Mouse (Mus musculus) heart, embryonic 13.5 days (tissue): ENCODE measurements around the gene Fbf1. TPM values are rescaled to one million over a fixed set of nuclear protein-coding genes. Genes with fewer than 3 reads are reported as not detected.

Experiments
- ATAC-seq: fragments of 200-750 bp; cut with Nextera tagmentation; 2 replicates; pipeline ENCODE4 v1.8.0; 2017; ENCODE audit warnings: moderate TSS enrichment; ENCODE audit not compliant: insufficient number of reproducible peaks, low FRiP score, low TSS enrichment; ENCODE audit errors: extremely low read depth
- H3K27ac ChIP-seq: fragments of 300-500 bp; sonication (generic); replicated peaks from 2 replicates; pipeline ENCODE4 v1.5.1; 2015; ENCODE audit warnings: moderate library complexity, mild to moderate bottlenecking, inconsistent platforms
- H3K27me3 ChIP-seq: fragments of 300-500 bp; sonication (generic); replicated peaks from 2 replicates; pipeline ENCODE4 v1.6.1; 2015; ENCODE audit warnings: mild to moderate bottlenecking, inconsistent platforms
- H3K36me3 ChIP-seq: fragments of 300-500 bp; sonication (generic); 2 replicates; pipeline ENCODE4 v1.6.1; 2015; ENCODE audit warnings: mild to moderate bottlenecking, inconsistent platforms
- H3K4me1 ChIP-seq: fragments of 300-500 bp; sonication (generic); 2 replicates; pipeline ENCODE4 v1.6.1; 2015; ENCODE audit warnings: inconsistent platforms
- H3K4me2 ChIP-seq: fragments of 300-500 bp; sonication (generic); 2 replicates; pipeline ENCODE4 v1.6.1; 2015; ENCODE audit warnings: inconsistent platforms, mild to moderate bottlenecking, moderate library complexity
- H3K4me3 ChIP-seq: fragments of 300-500 bp; sonication (generic); 2 replicates; pipeline ENCODE4 v1.5.1; 2015; ENCODE audit warnings: moderate library complexity, mild to moderate bottlenecking, inconsistent platforms
- H3K9ac ChIP-seq: fragments of 300-500 bp; sonication (generic); 2 replicates; pipeline ENCODE4 v1.6.1; 2015; ENCODE audit warnings: inconsistent platforms, mild to moderate bottlenecking, moderate library complexity
- H3K9me3 ChIP-seq: fragments of 300-500 bp; sonication (generic); 2 replicates; pipeline ENCODE4 v1.6.1; 2016; ENCODE audit warnings: inconsistent platforms
- WGBS: fragments of 180-500 bp; shearing (Covaris S2); methylation state at CpG from one replicate; pipeline ENCODE4 v1.1.7; 2015; ENCODE audit warnings: mixed read lengths; 5-methylcytosine and 5-hydroxymethylcytosine counted together
- polyA plus RNA-seq: library from polyadenylated mRNA; unstranded; fragments of >200 nt; fragmentation: Nextera tagmentation; extraction: Ambion mirVana; gene quantifications from 2 replicates; pipeline ENCODE4 v1.2.1, GENCODE M21; 2015

Fbf1 gene
- polyA plus RNA-seq, 1 experiment from 2014 or later: 24.4 TPM

DNA sequence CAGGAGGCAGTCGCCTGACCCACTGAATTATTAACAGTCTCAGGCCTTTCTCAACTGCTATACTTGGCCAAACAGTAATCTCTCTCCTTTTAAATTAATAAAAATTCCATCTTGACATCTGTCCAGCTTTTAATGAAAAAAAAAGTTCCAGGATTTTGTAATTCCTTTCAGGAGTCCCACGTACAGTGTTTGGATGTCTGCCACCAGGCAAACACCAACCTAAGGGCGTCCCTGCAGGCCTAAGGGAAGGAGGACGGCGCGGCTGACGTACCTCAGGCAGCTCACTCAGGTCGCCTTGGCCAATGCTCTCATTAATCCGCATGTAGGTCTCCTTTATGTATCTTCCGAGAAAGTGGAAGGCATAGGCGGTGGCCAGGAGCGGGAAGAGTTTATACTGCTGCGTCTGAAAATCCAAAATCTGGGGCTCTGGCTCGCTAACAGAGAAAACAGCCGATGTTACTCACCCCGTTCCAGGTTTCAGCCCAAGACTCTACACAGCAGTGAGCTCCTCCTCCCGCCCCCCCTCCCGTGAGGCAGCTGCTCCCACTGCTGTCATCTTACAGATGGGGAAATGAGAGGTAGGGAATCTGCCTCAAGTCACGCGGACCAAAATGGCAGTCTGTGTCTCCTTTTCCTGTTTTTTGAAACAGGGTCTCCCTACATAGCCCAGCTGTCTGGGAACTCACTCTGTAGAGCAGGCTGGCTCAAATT is 10.6 kb upstream of the Fbf1 start:
- Histone ChIP-seq H3K27ac (no peak overlapping the region), H3K4me3 (no peak overlapping the region), H3K4me2 (no peak overlapping the region), H3K36me3 (peaks cover 94% of the 10 kb centered on the region), H3K4me1 (no peaks in the 10 kb centered on the region), H3K9me3 (no peaks in the 10 kb centered on the region), H3K9ac (no peak overlapping the region), H3K27me3 (no peaks in the 10 kb centered on the region)
- no peak for ATAC-seq
- WGBS: 85% methylated on average over 20 of the region's 20 CpGs

DNA sequence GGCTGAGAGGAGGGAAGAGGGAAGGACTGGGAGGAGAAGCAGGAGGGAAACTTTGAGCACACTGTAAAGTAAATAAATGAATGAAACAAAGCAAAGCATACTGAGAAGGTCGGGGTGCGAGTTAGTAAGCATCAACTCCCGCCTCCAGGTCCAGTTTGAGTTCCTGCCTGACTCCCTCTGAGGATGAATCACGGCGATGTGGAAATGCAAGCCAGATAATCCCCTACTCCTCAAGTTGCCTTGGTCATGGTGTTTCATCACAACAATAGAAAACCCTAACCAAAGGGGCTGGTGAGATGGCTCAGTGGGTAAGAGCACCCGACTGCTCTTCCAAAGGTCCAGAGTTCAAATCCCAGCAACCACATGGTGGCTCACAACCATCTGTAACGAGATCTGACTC is 8.0 kb upstream of the Fbf1 start:
- no peaks in the 10 kb centered on the region for H3K4me1 ChIP-seq
- H3K27ac ChIP-seq: no peak overlapping the region
- H3K36me3 ChIP-seq: peaks cover 95% of the 10 kb centered on the region
- no peak for ATAC-seq
- H3K4me3 ChIP-seq: no peak overlapping the region
- H3K9me3 ChIP-seq: no peaks in the 10 kb centered on the region
- 79% methylated on average over 7 of the region's 7 CpGs for WGBS
- no peaks in the 10 kb centered on the region for H3K27me3 ChIP-seq
- no peak overlapping the region for H3K4me2 ChIP-seq
- H3K9ac ChIP-seq: no peak overlapping the region

DNA sequence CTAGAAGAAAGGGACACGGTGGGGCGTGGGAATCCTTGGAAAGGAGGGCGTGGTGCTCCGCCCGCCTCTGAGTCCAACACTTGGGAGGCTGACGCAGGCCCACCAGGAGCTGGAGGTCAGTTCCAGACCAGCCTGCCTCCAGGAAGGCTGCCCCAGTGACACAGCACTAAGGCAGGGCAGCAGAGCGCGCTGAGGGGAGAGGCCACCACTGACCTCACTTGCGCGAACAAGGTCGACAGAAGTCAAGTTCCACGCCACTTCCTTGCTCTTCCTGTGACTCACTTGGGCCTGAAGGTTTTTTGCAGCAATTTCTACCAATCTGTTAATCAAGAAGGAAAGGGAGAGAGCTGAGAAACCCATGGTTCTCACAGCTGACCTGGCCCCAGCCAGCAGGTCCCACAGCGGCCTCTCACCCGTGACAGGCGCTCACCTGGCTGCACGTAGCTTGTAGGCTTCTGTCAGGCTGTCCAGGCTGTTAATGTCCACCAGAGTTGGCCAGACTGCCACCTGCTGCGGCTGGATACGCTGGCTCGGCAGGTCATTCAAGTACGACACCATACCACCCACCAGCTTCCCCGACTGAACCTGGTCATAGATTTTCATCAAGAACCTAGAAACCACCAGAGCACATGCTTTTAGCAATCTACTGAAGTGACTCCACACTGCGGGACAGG is 6.9 kb upstream of the Fbf1 start:
- ATAC-seq: no peak
- WGBS: 90% methylated on average over 22 of the region's 22 CpGs
- Histone ChIP-seq H3K36me3 (peaks cover 84% of the 10 kb centered on the region), H3K4me3 (no peak overlapping the region), H3K9ac (no peak overlapping the region), H3K27me3 (no peaks in the 10 kb centered on the region), H3K9me3 (no peaks in the 10 kb centered on the region), H3K4me2 (no peak overlapping the region), H3K4me1 (no peaks in the 10 kb centered on the region), H3K27ac (no peak overlapping the region)

- H3K9ac ChIP-seq: no peak overlapping the region
- H3K4me2 ChIP-seq: no peak overlapping the region
- H3K4me1 ChIP-seq: peaks cover 11% of the 10 kb centered on the region
- no peak overlapping the region for H3K27ac ChIP-seq
- 83% methylated on average over 2 of the region's 2 CpGs for WGBS
- H3K9me3 ChIP-seq: no peaks in the 10 kb centered on the region
- H3K36me3 ChIP-seq: peaks cover 60% of the 10 kb centered on the region
- ATAC-seq: no peak
- no peak overlapping the region for H3K4me3 ChIP-seq
- no peaks in the 10 kb centered on the region for H3K27me3 ChIP-seq
These were observed 4.0 kb upstream of the Fbf1 start for GRCm38 (mm10) chr11:116171959-116172358.

- Histone ChIP-seq H3K4me1 (peaks cover 20% of the 10 kb centered on the region), H3K9ac (no peak overlapping the region), H3K4me2 (no peak overlapping the region), H3K36me3 (peaks cover 49% of the 10 kb centered on the region), H3K27ac (no peak overlapping the region), H3K27me3 (no peaks in the 10 kb centered on the region), H3K9me3 (no peaks in the 10 kb centered on the region), H3K4me3 (no peak overlapping the region)
- no peak for ATAC-seq
- 76% methylated on average over 5 of the region's 5 CpGs for WGBS
These were observed 2.2 kb upstream of the Fbf1 start for GRCm38 (mm10) chr11:116170003-116170800.

DNA sequence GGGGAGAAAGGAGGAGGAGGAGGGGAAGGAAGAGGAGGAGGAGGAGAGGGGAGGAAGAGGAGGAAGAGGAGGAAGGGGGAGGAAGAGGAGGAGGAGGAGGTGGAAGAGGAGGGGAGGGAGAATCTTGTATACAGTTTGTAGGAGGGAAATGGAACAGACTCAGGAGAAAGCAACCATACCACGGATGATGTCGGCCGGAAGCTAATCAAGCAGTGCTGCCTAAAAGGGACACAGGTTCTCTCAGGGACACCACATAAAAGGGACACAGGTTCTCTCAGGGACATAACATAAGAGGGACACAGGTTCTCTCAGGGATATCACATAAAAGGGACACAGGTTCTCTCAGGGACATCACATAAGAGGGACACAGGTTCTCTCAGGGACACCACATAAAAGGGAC is 1.2 kb upstream of the Fbf1 start:
- Histone ChIP-seq H3K9ac (no peak overlapping the region), H3K4me1 (peaks cover 24% of the 10 kb centered on the region), H3K4me2 (no peak overlapping the region), H3K27me3 (no peaks in the 10 kb centered on the region), H3K36me3 (peaks cover 46% of the 10 kb centered on the region), H3K4me3 (no peak overlapping the region), H3K9me3 (no peaks in the 10 kb centered on the region), H3K27ac (no peak overlapping the region)
- 89% methylated on average over 3 of the region's 3 CpGs for WGBS
- ATAC-seq: no peak

DNA sequence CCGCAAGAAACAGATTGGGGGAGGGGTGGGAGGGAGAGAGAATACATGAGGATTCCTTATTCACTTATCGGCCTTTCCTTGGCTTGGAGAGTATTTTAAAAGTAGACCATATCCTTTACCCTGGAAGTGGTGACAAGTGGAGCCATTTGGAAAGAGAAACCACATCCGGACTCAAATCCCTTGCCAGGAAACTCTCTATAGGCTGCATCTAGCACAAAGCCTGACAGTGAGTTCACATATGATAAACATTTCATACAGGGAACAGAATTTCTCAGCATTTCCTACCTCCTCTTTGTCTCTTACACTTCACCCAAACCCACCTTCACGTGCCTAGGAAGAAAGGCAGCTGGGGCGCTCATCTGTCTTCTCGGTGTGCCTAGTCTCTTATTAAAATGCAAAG is 734 bp downstream of the Fbf1 start:
- Histone ChIP-seq H3K9me3 (no peaks in the 10 kb centered on the region), H3K9ac (peak overlapping the region; percentile 88), H3K36me3 (peaks cover 40% of the 10 kb centered on the region), H3K4me1 (peaks cover 24% of the 10 kb centered on the region), H3K4me3 (peak overlapping the region; percentile 70), H3K27me3 (no peaks in the 10 kb centered on the region), H3K27ac (peak overlapping the region; percentile 95), H3K4me2 (peak overlapping the region; percentile 73)
- 4% methylated on average over 6 of the region's 6 CpGs for WGBS
- ATAC-seq: no peak

DNA sequence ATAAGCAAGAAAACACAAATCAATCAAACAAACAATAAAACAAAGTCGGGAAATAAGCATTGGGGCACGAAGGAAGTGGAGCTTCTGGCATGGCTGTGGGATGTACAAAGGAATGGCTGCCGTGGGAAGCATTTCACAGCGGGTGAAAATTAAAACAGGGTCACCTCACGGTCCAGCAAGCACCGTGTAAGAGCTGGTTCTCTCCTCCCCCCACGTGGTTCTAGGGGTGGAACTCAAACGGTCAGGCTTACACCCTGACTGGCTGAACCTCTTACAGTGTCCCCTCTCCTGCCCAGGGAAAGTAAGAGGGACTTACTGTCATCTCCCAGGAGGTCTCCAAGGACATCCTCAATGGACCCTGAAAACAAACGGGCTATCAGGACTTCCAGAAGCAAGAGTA is 5.0 kb downstream of the Fbf1 start:
- WGBS: 64% methylated on average over 9 of the region's 9 CpGs
- H3K4me2 ChIP-seq: no peak overlapping the region
- no peak overlapping the region for H3K9ac ChIP-seq
- H3K27me3 ChIP-seq: no peaks in the 10 kb centered on the region
- no peak overlapping the region for H3K27ac ChIP-seq
- no peaks in the 10 kb centered on the region for H3K9me3 ChIP-seq
- peaks cover 17% of the 10 kb centered on the region for H3K4me1 ChIP-seq
- peaks cover 65% of the 10 kb centered on the region for H3K36me3 ChIP-seq
- H3K4me3 ChIP-seq: no peak overlapping the region
- ATAC-seq: no peak

DNA sequence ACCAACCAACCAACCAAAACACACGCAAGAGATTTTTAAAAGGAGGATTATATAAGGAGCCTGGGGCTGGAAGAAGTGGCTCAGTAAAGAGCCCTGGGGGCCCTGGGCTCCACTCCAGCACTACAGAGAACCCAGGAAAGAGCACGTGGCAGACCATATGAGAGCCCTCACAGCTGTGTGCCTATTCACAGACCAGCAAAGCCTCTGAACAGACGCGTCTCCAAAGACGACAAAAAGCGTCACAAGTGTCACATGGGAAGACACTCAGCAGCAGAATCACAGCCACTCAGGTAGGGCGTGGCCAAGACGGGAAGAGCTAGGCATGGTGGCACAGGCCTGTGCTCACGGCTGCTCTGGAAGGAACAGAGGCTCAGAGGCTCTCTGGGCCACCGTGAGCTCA is 5.8 kb downstream of the Fbf1 start:
- Histone ChIP-seq H3K4me1 (peaks cover 14% of the 10 kb centered on the region), H3K4me2 (no peak overlapping the region), H3K27me3 (no peaks in the 10 kb centered on the region), H3K27ac (no peak overlapping the region), H3K4me3 (no peak overlapping the region), H3K36me3 (peaks cover 74% of the 10 kb centered on the region), H3K9me3 (no peaks in the 10 kb centered on the region), H3K9ac (no peak overlapping the region)
- no peak for ATAC-seq
- WGBS: 80% methylated on average over 10 of the region's 10 CpGs

GRCm38 (mm10) chr11:116161312-116161711 is 6.7 kb downstream of the Fbf1 start:
- peaks cover 82% of the 10 kb centered on the region for H3K36me3 ChIP-seq
- 69% methylated on average over 12 of the region's 12 CpGs for WGBS
- no peak overlapping the region for H3K4me2 ChIP-seq
- no peaks in the 10 kb centered on the region for H3K27me3 ChIP-seq
- H3K4me3 ChIP-seq: no peak overlapping the region
- H3K27ac ChIP-seq: no peak overlapping the region
- no peaks in the 10 kb centered on the region for H3K9me3 ChIP-seq
- peaks cover 6% of the 10 kb centered on the region for H3K4me1 ChIP-seq
- no peak overlapping the region for H3K9ac ChIP-seq
- no peak for ATAC-seq

DNA sequence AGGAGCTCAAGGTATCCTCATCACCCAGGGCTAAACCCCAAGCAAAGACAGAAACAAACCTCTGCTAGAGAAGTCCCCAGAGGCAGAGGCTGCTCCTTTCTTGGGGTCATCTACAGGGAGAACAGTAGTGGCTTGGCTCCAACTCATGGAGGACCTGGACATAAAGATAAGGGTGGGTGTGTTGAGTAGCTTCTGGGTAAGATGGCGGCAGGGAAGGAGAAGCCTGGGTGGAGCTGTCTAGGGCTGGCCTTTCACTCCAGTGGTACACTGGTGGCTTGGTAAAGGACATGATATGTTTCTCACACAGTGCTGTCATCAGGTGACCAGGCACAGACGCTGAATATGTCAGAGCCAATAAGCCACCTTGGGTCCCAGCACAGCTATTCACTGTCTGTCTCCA is 17.0 kb downstream of the Fbf1 start:
- Histone ChIP-seq H3K27me3 (no peaks in the 10 kb centered on the region), H3K4me1 (0 out of 2 replicates have a peak, but pooled peaks cover 11% of the 10 kb centered on the region), H3K36me3 (peaks cover 100% of the 10 kb centered on the region), H3K27ac (no peak overlapping the region), H3K9me3 (no peaks in the 10 kb centered on the region), H3K4me3 (no peak overlapping the region), H3K4me2 (no peak overlapping the region), H3K9ac (no peak overlapping the region)
- no peak for ATAC-seq
- 75% methylated on average over 2 of the region's 2 CpGs for WGBS
